Mouse (Mus musculus): ENCODE results near the gene Olfr1427. TPM values are rescaled to one million over a fixed set of nuclear protein-coding genes. Genes with fewer than 3 reads are reported as not detected.
"Not testable (repeated sequence)": the region's sequence is repeated elsewhere in the genome, so short reads cannot be mapped to it uniquely, and the experiment has no call there.

Gene Olfr1427
- total and polyA plus RNA-seq, 2 experiments = not detected

DNA sequence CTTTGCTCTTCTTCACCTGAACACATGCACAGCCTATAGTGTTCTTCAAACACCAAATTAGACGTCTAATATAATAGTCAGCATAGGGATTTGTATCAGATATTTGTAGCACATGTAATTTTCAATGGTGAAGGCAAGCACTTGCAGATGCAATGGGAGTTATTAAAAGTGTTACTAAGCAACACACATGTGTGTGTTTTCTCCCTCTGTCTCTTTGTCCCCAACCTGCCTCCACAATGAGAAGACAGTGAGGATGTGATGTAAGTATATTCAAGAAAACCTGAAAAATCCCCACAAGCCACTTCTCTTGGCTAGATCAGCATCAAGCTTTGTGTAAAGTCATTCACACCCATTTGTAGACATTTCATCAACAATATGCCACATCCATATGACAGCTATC is 12.7 kb upstream of the Olfr1427 start, which contains the start of gene Olfr1428:
Gene Olfr1428 (minus strand): TSS at position 101 of the 400 bp plus-strand sequence.
- no peak for DNase-seq (ENCODE audit: extremely low read depth, low read depth, low spot score)
- TF ChIP-seq CTCF (IDR thresholded peaks at IDR 0.05; ENCODE audit: low read depth, low read length) (no peak), POLR2A (IDR thresholded peaks at IDR 0.05; ENCODE audit: extremely low read depth, insufficient read depth, low read length) (no peak)
- 63% methylated on average over 1 of the region's 1 CpGs for WGBS
- H3K4me3 ChIP-seq (ENCODE audit: insufficient read depth, low read depth, low read length) = no peak within 1 kb of the TSS
- H3K27ac ChIP-seq (replicated peaks; ENCODE audit: insufficient read depth, low read depth, low read length) = no peak within 1 kb of the TSS
- no peak within 1 kb of the TSS for H3K9ac ChIP-seq (ENCODE audit: low read depth, low read length)
- no peaks in the 10 kb centered on the region; the same call in 1 of the 2 replicates for H3K27me3 ChIP-seq (ENCODE audit: control insufficient read depth, insufficient read depth, low read length)
- H3K4me1 ChIP-seq (ENCODE audit: control insufficient read depth, insufficient read depth, low read length) = no peaks in the 10 kb centered on the region
- H3K36me3 ChIP-seq (ENCODE audit: control insufficient read depth, insufficient read depth, low read length) = no peaks in the 10 kb centered on the region
- H3K79me2 ChIP-seq (ENCODE audit: control insufficient read depth, insufficient read depth, low read length) = no peaks in the 10 kb centered on the region

DNA sequence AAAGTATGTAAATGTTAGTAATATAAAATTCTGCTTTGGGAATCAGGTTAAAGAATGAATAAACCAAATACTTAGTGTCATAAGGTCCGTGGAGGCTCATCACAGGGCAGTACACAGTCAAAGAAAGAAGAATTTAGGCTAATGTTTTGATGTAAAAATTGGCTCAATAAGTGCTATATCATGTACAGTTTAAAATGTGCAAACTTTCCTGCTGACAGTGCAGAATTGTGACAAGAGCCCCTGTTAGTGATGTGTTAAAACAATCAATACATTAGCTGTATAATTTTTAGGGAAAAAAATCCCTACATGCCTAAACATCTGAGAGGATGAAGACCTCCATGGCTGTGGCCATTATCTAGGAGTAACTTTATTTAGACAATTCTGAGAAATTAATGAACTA is 10.7 kb upstream of the Olfr1427 start:
- TF ChIP-seq POLR2A (IDR thresholded peaks at IDR 0.05; ENCODE audit: extremely low read depth, insufficient read depth, low read length) (no peak), CTCF (IDR thresholded peaks at IDR 0.05; ENCODE audit: low read depth, low read length) (no peak)
- Histone ChIP-seq H3K79me2 (ENCODE audit: control insufficient read depth, insufficient read depth, low read length) (no peaks in the 10 kb centered on the region), H3K9ac (ENCODE audit: low read depth, low read length) (no peak overlapping the region), H3K4me1 (ENCODE audit: control insufficient read depth, insufficient read depth, low read length) (no peaks in the 10 kb centered on the region), H3K36me3 (ENCODE audit: control insufficient read depth, insufficient read depth, low read length) (no peaks in the 10 kb centered on the region), H3K4me3 (ENCODE audit: insufficient read depth, low read depth, low read length) (no peak overlapping the region), H3K27me3 (ENCODE audit: control insufficient read depth, insufficient read depth, low read length) (no peaks in the 10 kb centered on the region; the same call in 1 of the 2 replicates), H3K27ac (replicated peaks; ENCODE audit: insufficient read depth, low read depth, low read length) (no peak overlapping the region)
- DNase-seq (ENCODE audit: extremely low read depth, low read depth, low spot score) = no peak
- WGBS = 50% methylated on average over 1 of the region's 1 CpGs

DNA sequence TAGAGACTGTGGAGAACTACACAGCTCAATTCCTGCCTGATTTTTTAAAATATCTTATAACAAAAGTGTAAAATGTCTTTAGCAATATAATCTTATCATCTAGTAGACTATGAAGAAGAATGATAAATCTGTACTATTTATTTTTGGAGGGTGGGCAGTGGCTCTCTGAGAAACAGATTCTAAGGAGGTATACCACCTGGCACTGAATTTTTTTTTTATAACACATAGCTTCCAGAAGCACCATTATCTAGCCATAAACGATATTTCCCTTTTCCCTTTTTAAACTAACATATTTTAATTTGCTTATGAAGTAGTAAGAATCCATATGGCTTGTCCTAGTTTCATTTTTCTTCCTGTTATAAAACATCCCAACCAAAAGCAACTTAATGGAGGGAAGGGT is 1.4 kb upstream of the Olfr1427 start:
- 45% methylated on average over 1 of the region's 1 CpGs for WGBS
- Histone ChIP-seq H3K9ac (ENCODE audit: low read depth, low read length) (no peak overlapping the region), H3K4me1 (ENCODE audit: control insufficient read depth, insufficient read depth, low read length) (no peaks in the 10 kb centered on the region), H3K4me3 (ENCODE audit: insufficient read depth, low read depth, low read length) (no peak overlapping the region), H3K36me3 (ENCODE audit: control insufficient read depth, insufficient read depth, low read length) (no peaks in the 10 kb centered on the region), H3K27ac (replicated peaks; ENCODE audit: insufficient read depth, low read depth, low read length) (no peak overlapping the region), H3K27me3 (ENCODE audit: control insufficient read depth, insufficient read depth, low read length) (no peaks in the 10 kb centered on the region), H3K79me2 (ENCODE audit: control insufficient read depth, insufficient read depth, low read length) (no peaks in the 10 kb centered on the region)
- DNase-seq (ENCODE audit: extremely low read depth, low read depth, low spot score) = no peak
- TF ChIP-seq POLR2A (IDR thresholded peaks at IDR 0.05; ENCODE audit: extremely low read depth, insufficient read depth, low read length) = no peak

DNA sequence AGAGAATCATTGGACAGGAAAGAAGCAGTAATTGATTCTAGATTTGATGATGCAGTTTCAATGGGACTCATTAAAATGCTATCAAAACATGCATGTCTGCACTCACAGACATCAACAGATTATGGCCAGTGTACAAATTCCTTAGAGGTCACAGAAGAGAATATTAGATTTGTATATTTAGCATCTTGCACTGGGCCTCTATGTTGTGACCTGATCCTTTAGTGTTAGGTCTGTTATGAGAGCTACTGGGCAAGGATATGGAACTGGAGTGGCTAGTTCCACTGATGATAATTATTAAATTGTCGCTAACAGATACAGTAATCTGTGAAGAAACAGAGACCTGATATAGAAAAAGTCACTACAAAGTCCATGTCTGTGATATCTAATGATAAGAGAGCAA is 11.2 kb downstream of the Olfr1427 start, which contains the start of gene Olfr1426:
Gene Olfr1426 (minus strand): TSS at position 101 of the 400 bp plus-strand sequence.
- no peak within 1 kb of the TSS for H3K27ac ChIP-seq (replicated peaks; ENCODE audit: insufficient read depth, low read depth, low read length)
- H3K79me2 ChIP-seq (ENCODE audit: control insufficient read depth, insufficient read depth, low read length) = no peaks in the 10 kb centered on the region
- WGBS = 76% methylated on average over 1 of the region's 1 CpGs
- no peak within 1 kb of the TSS for H3K4me3 ChIP-seq (ENCODE audit: insufficient read depth, low read depth, low read length)
- no peaks in the 10 kb centered on the region for H3K4me1 ChIP-seq (ENCODE audit: control insufficient read depth, insufficient read depth, low read length)
- no peak within 1 kb of the TSS for H3K9ac ChIP-seq (ENCODE audit: low read depth, low read length)
- H3K27me3 ChIP-seq (ENCODE audit: control insufficient read depth, insufficient read depth, low read length) = no peaks in the 10 kb centered on the region
- TF ChIP-seq POLR2A (IDR thresholded peaks at IDR 0.05; ENCODE audit: extremely low read depth, insufficient read depth, low read length) (no peak), CTCF (IDR thresholded peaks at IDR 0.05; ENCODE audit: low read depth, low read length) (no peak)
- no peak for DNase-seq (ENCODE audit: extremely low read depth, low read depth, low spot score)
- H3K36me3 ChIP-seq (ENCODE audit: control insufficient read depth, insufficient read depth, low read length) = no peaks in the 10 kb centered on the region

DNA sequence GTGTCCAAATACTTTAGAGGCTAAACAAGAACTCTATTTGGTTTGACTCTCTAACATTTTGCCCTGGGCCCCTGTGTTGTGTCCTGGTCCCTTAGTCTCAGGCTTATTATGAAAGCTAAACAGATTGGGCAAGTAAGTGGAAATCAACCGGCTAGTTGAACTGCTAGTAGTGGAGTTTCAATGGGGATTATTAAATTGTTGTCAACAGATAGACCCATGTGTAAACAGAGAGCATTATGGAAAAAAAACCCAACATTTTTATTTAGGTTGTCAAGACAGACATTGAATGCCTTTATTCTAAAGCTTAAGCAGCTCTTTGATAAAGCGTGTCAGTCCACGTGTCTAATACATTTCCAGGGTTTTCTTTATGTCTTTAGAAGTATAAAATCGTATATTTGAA is 25.5 kb downstream of the Olfr1427 start, which contains the start of gene Olfr1425:
Gene Olfr1425 (minus strand): TSS at position 101 of the 400 bp plus-strand sequence.
- not testable (repeated sequence) for H3K4me1 ChIP-seq (ENCODE audit: control insufficient read depth, insufficient read depth, low read length); DNase-seq (ENCODE audit: extremely low read depth, low read depth, low spot score); H3K36me3 ChIP-seq (ENCODE audit: control insufficient read depth, insufficient read depth, low read length); H3K9ac ChIP-seq (ENCODE audit: low read depth, low read length); H3K27me3 ChIP-seq (ENCODE audit: control insufficient read depth, insufficient read depth, low read length); H3K79me2 ChIP-seq (ENCODE audit: control insufficient read depth, insufficient read depth, low read length); H3K27ac ChIP-seq (replicated peaks; ENCODE audit: insufficient read depth, low read depth, low read length); H3K4me3 ChIP-seq (ENCODE audit: insufficient read depth, low read depth, low read length)
- 84% methylated on average over 4 of the region's 4 CpGs for WGBS

DNA sequence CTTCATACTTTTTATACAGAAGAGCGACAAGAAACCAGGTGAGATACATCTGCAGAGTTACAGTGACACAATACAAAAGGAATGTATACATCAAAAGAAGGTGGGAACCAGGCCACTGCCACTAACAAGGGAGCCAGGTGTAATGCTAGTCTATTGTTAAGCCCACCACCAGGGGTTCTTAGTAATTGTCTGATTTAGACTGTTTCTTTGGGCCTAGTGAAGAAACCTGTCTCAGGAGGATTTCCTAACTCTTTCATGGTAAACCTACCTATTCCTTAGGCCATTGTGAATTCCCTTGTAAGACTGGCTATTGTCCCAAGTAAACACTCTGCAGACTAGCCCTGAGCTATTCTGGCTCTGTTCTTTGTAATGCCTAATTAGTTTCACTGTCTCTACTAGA is 33.6 kb downstream of the Olfr1427 start:
- not testable (repeated sequence) for H3K27ac ChIP-seq (replicated peaks; ENCODE audit: insufficient read depth, low read depth, low read length); H3K9ac ChIP-seq (ENCODE audit: low read depth, low read length); H3K79me2 ChIP-seq (ENCODE audit: control insufficient read depth, insufficient read depth, low read length); H3K4me1 ChIP-seq (ENCODE audit: control insufficient read depth, insufficient read depth, low read length); H3K27me3 ChIP-seq (ENCODE audit: control insufficient read depth, insufficient read depth, low read length); H3K4me3 ChIP-seq (ENCODE audit: insufficient read depth, low read depth, low read length); H3K36me3 ChIP-seq (ENCODE audit: control insufficient read depth, insufficient read depth, low read length); DNase-seq (ENCODE audit: extremely low read depth, low read depth, low spot score)
- 83% methylated on average over 1 of the region's 1 CpGs for whole genome bisulfite sequencing

DNA sequence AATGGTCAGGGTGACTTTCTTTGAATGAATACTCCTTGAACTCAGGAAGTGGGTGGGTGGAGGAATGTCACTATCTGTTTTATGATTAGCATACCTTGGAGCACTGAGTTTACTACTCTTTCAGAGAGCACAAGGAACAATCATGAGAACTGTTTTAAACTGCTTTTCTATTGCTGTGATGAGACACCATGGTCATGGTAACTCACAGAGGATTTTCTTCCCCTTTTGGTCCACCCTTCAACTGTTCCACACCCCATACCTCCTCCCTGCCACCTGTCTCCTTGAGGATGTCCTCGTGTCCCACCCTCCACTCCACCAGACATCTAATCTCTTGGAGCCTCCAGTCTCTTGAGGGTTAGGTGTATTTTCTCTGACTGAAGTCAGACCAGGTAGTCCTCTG is 35.3 kb downstream of the Olfr1427 start:
- H3K27ac ChIP-seq (replicated peaks; ENCODE audit: insufficient read depth, low read depth, low read length); H3K79me2 ChIP-seq (ENCODE audit: control insufficient read depth, insufficient read depth, low read length); H3K36me3 ChIP-seq (ENCODE audit: control insufficient read depth, insufficient read depth, low read length); DNase-seq (ENCODE audit: extremely low read depth, low read depth, low spot score); H3K4me3 ChIP-seq (ENCODE audit: insufficient read depth, low read depth, low read length); H3K4me1 ChIP-seq (ENCODE audit: control insufficient read depth, insufficient read depth, low read length); H3K9ac ChIP-seq (ENCODE audit: low read depth, low read length); H3K27me3 ChIP-seq (ENCODE audit: control insufficient read depth, insufficient read depth, low read length): not testable (repeated sequence)
- WGBS = 50% methylated on average over 1 of the region's 1 CpGs

DNA sequence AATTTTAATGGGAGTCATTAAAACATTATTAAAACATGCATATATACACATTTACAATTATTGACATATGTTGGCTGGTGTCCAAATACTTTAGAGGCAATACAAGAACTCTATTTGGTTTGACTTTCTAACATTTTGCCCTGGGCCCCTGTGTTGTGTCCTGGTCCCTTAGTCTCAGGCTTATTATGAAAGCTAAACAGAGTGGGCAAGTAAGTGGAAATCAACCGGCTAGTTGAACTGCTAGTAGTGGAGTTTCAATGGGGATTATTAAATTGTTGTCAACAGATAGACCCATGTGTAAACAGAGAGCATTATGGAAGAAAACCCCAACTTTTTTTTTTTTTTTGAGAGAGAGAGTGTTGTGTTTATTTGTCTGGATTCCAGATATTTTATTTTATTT is 40.6 kb downstream of the Olfr1427 start, which contains the start of gene Olfr1424:
Gene Olfr1424 (minus strand): TSS at position 101 of the 400 bp plus-strand sequence.
- H3K4me3 ChIP-seq (ENCODE audit: insufficient read depth, low read depth, low read length); H3K79me2 ChIP-seq (ENCODE audit: control insufficient read depth, insufficient read depth, low read length); H3K27me3 ChIP-seq (ENCODE audit: control insufficient read depth, insufficient read depth, low read length); H3K9ac ChIP-seq (ENCODE audit: low read depth, low read length); H3K27ac ChIP-seq (replicated peaks; ENCODE audit: insufficient read depth, low read depth, low read length); DNase-seq (ENCODE audit: extremely low read depth, low read depth, low spot score); H3K36me3 ChIP-seq (ENCODE audit: control insufficient read depth, insufficient read depth, low read length); H3K4me1 ChIP-seq (ENCODE audit: control insufficient read depth, insufficient read depth, low read length): not testable (repeated sequence)
- WGBS = 96% methylated on average over 1 of the region's 1 CpGs
